Mouse (Mus musculus) kidney, postnatal 0 days (tissue): ENCODE measurements at regions not wholly inside any gene's neighbourhood (a gene's known extent, or its start where the extent isn't known, plus 50 kb on each side); places are given as distances from the start of the nearest gene placed in this dataset.

Experiments
- ATAC-seq: fragments of 200-750 bp; cut with Nextera tagmentation; replicated peaks from 2 replicates; pipeline ENCODE4 v1.8.0; 2017; ENCODE audit warnings: low read depth, moderate number of reproducible peaks, moderate TSS enrichment, moderate library complexity; ENCODE audit not compliant: low FRiP score
- DNase-seq: peaks from one replicate; pipeline ENCODE4 v3.0.0-alpha.2; 2016; ENCODE audit warnings: low spot score
- H3K27ac ChIP-seq: fragments of 300-500 bp; sonication (generic); 2 replicates; pipeline ENCODE4 v1.5.1; 2014; ENCODE audit warnings: mild to moderate bottlenecking
- H3K27me3 ChIP-seq: fragments of 300-500 bp; sonication (generic); 2 replicates; pipeline ENCODE4 v1.6.1; 2014; ENCODE audit warnings: low read length, mixed read lengths; ENCODE audit not compliant: insufficient read depth
- H3K36me3 ChIP-seq: fragments of 300-500 bp; sonication (generic); 2 replicates; pipeline ENCODE4 v1.6.1; 2014; ENCODE audit warnings: low read length, mixed read lengths; ENCODE audit not compliant: insufficient read depth
- H3K4me1 ChIP-seq: fragments of 300-500 bp; sonication (generic); replicated peaks from 2 replicates; pipeline ENCODE4 v1.6.1; 2014; ENCODE audit warnings: antibody characterized with exemption, low read length, mixed read lengths; ENCODE audit not compliant: insufficient read depth
- H3K4me2 ChIP-seq: fragments of 300-500 bp; sonication (generic); 2 replicates; pipeline ENCODE4 v1.6.1; 2014; ENCODE audit warnings: mild to moderate bottlenecking, low read length, moderate library complexity, mixed read lengths
- H3K4me3 ChIP-seq: fragments of 300-500 bp; sonication (generic); replicated peaks from 2 replicates; pipeline ENCODE4 v1.5.1; 2014; ENCODE audit warnings: low read depth, low read length
- H3K9ac ChIP-seq: fragments of 300-500 bp; sonication (generic); 2 replicates; pipeline ENCODE4 v1.6.1; 2014; ENCODE audit warnings: low read depth, low read length
- H3K9me3 ChIP-seq: fragments of 300-500 bp; sonication (generic); replicated peaks from 2 replicates; pipeline ENCODE4 v1.6.1; 2016; ENCODE audit warnings: low read length, inconsistent platforms, mixed read lengths
- CTCF ChIP-seq: IDR thresholded peaks from 2 replicates; pipeline ENCODE4 v1.5.1; 2016; ENCODE audit warnings: antibody characterized with exemption, low read depth, mild to moderate bottlenecking, moderate library complexity
- WGBS: fragments of 180-500 bp; shearing (Covaris S2); extraction: QIAGEN DNeasy Blood & Tissue Kit; methylation state at CpG from one replicate; pipeline ENCODE4 v1.1.7; 2014; 5-methylcytosine and 5-hydroxymethylcytosine counted together

- DNase-seq (no peak), ATAC-seq (no peak)
- no peak overlapping the region for H3K27ac ChIP-seq
- 85% methylated on average over 10 of the region's 10 CpGs for WGBS
- no peak for TF ChIP-seq CTCF
- H3K36me3 ChIP-seq = no peaks in the 10 kb centered on the region
- no peaks in the 10 kb centered on the region for H3K9me3 ChIP-seq
- H3K4me3 ChIP-seq = no peak overlapping the region
- H3K9ac ChIP-seq = no peak overlapping the region
- no peak overlapping the region for H3K4me2 ChIP-seq
- no peaks in the 10 kb centered on the region for H3K27me3 ChIP-seq
- no peaks in the 10 kb centered on the region for H3K4me1 ChIP-seq
Measured at GRCm38 (mm10) chr3:151607689-151608088, 142.1 kb downstream of the Ifi44 start.

DNA sequence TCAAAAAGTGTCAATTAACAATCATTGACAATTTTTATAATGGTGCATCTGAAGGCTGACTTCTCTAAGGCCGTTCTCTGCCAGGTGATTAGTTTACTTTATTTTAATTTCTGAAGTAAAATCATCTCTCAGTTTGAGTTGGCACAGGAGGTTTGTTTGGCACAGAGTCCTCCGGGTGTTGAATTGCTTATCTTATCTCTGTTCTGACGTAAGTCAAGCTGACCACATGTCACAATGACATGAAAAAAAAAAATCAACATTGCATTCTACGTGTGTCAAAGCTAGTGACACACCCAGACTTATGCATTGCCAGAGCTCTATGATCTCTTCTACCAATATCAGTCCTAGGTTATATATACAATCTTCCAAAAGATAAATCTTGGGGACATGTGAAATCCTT lies 146.4 kb downstream of the Ifi44 start:
- no peaks in the 10 kb centered on the region for H3K36me3 ChIP-seq
- no peak overlapping the region for H3K4me2 ChIP-seq
- H3K9me3 ChIP-seq = no peaks in the 10 kb centered on the region
- H3K9ac ChIP-seq = no peak overlapping the region
- 60% methylated on average over 4 of the region's 4 CpGs for whole genome bisulfite sequencing
- no peak for TF ChIP-seq CTCF
- no peaks in the 10 kb centered on the region for H3K4me1 ChIP-seq
- H3K27ac ChIP-seq = no peak overlapping the region
- H3K27me3 ChIP-seq = no peaks in the 10 kb centered on the region
- no peak overlapping the region for H3K4me3 ChIP-seq
- DNase-seq (no peak), ATAC-seq (no peak)
